Mouse (Mus musculus): ENCODE measurements around the gene Krt4. TPM values are rescaled to one million over a fixed set of nuclear protein-coding genes. Genes with fewer than 3 reads are reported as not detected.

The Krt4 gene
- polyA plus RNA-seq, 1 experiment from 2014 or later = not detected

GRCm38 (mm10) chr15:101874383-101874782 lies 50.2 kb downstream of the Krt4 start:
- Histone ChIP-seq H3K27me3 (replicated peaks) (no peaks in the 10 kb centered on the region), H3K9me3 (no peaks in the 10 kb centered on the region), H3K4me2 (replicated peaks) (no peak overlapping the region), H3K36me3 (no peaks in the 10 kb centered on the region), H3K4me1 (no peaks in the 10 kb centered on the region), H3K9ac (no peak overlapping the region), H3K4me3 (no peak overlapping the region), H3K27ac (no peak overlapping the region)
- ATAC-seq (ENCODE audit: low FRiP score, low read depth) = no peak
- 94% methylated on average over 1 of the region's 1 CpGs for WGBS

DNA sequence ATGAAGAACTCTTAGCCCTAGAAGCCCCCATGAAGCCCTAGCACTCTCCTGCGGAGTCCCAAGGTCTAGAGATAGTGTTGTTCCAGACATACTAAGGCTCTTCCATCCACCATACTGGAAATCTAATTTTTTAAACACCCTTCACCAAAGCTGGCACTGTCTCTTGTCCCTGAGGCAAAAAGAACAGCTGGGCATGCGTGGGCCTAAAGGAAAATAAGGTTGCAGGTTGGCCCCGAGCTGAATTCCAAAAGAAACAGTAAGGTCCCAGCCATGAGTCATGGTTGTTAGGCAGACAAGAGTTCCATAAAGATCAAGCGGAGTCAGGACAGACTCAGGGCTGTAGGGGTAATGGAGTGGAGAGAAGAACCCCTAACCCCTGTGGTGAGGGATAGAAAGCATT lies 51.3 kb downstream of the Krt4 start:
- Histone ChIP-seq H3K36me3 (no peaks in the 10 kb centered on the region), H3K4me2 (replicated peaks) (no peak overlapping the region), H3K4me1 (no peaks in the 10 kb centered on the region), H3K9ac (no peak overlapping the region), H3K9me3 (no peaks in the 10 kb centered on the region), H3K4me3 (no peak overlapping the region), H3K27me3 (replicated peaks) (no peaks in the 10 kb centered on the region), H3K27ac (no peak overlapping the region)
- WGBS = 36% methylated on average over 4 of the region's 4 CpGs
- ATAC-seq (ENCODE audit: low FRiP score, low read depth) = no peak

DNA sequence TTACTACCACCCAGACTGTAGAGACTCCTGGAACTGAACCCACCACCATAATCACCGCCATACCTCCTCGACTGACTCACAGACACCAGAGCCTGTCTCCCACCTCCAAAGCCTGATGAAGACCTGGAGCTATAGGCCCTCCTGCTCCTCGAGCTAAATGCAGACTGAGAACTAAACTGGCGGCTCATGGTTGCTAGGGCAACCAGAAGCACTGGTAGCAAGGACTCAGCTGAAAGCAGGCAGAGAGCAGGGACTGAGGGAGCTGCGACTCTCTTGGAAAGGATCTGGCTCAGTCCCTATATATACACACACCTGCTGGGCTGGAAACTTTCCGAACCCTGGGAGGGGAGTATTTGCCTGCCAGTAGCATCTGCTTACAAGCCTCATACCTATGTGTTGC lies 55.1 kb downstream of the Krt4 start, which contains the start of gene Krt77:
Gene Krt77 (minus strand): TSS at position 275 of the 400 bp plus-strand sequence.
- Histone ChIP-seq H3K36me3 (no peaks in the 10 kb centered on the region), H3K27ac (no peak within 1 kb of the TSS), H3K9me3 (no peaks in the 10 kb centered on the region), H3K4me1 (no peaks in the 10 kb centered on the region), H3K4me3 (no peak within 1 kb of the TSS), H3K9ac (no peak within 1 kb of the TSS), H3K27me3 (replicated peaks) (no peaks in the 10 kb centered on the region), H3K4me2 (replicated peaks) (no peak within 1 kb of the TSS)
- WGBS = 35% methylated on average over 6 of the region's 6 CpGs
- ATAC-seq (ENCODE audit: low FRiP score, low read depth) = no peak

Small RNA genes within 50 kb of the gene (microRNA-seq; reads per million reads assigned to microRNA genes)
- gene Gm44356 = not detected

Other genes with a start within 250 kb of the Krt4 start
- gene Krt6b, start 244.4 kb downstream of the Krt4 start, polyA plus RNA-seq (2016; fragmentation: Nextera tagmentation; extraction: Ambion mirVana) = not detected in 2 replicates
- 0.08 TPM in 1 of 2 replicates, not detected in the other for gene Krt6a, start 230.4 kb downstream of the Krt4 start, polyA plus RNA-seq (2016; fragmentation: Nextera tagmentation; extraction: Ambion mirVana)
- 12.9 and 13.7 TPM in 2 replicates for gene Krt5, start 211.8 kb downstream of the Krt4 start, polyA plus RNA-seq (2016; fragmentation: Nextera tagmentation; extraction: Ambion mirVana)
- not detected in 2 replicates for gene Krt71, start 181.6 kb downstream of the Krt4 start, polyA plus RNA-seq (2016; fragmentation: Nextera tagmentation; extraction: Ambion mirVana)
- gene Krt72, start 138.3 kb downstream of the Krt4 start, polyA plus RNA-seq (2016; fragmentation: Nextera tagmentation; extraction: Ambion mirVana) = not detected in 2 replicates
- 0.27 and 0.34 TPM in 2 replicates for gene Krt73, start 122.4 kb downstream of the Krt4 start, polyA plus RNA-seq (2016; fragmentation: Nextera tagmentation; extraction: Ambion mirVana)
- not detected in 2 replicates for gene Krt2, start 106.6 kb downstream of the Krt4 start, polyA plus RNA-seq (2016; fragmentation: Nextera tagmentation; extraction: Ambion mirVana)
- gene Krt1, start 73.9 kb downstream of the Krt4 start, polyA plus RNA-seq (2016; fragmentation: Nextera tagmentation; extraction: Ambion mirVana) = 1.6 and 2.5 TPM in 2 replicates
- gene Krt77, start 55.0 kb downstream of the Krt4 start, polyA plus RNA-seq (2016; fragmentation: Nextera tagmentation; extraction: Ambion mirVana) = not detected in 2 replicates
- gene Krt76, start 31.8 kb downstream of the Krt4 start, polyA plus RNA-seq (2016; fragmentation: Nextera tagmentation; extraction: Ambion mirVana) = not detected in 2 replicates
- 0.18 TPM in 1 of 2 replicates, not detected in the other for gene Krt79, start 15.6 kb upstream of the Krt4 start, polyA plus RNA-seq (2016; fragmentation: Nextera tagmentation; extraction: Ambion mirVana)
- 0.05 TPM in 1 of 2 replicates, not detected in the other for gene Krt78, start 29.6 kb upstream of the Krt4 start, polyA plus RNA-seq (2016; fragmentation: Nextera tagmentation; extraction: Ambion mirVana)
- gene Krt8, start 79.7 kb upstream of the Krt4 start, polyA plus RNA-seq (2016; fragmentation: Nextera tagmentation; extraction: Ambion mirVana) = 5.4 and 6.8 TPM in 2 replicates
- gene Krt18, start 103.4 kb upstream of the Krt4 start, polyA plus RNA-seq (2016; fragmentation: Nextera tagmentation; extraction: Ambion mirVana) = 4.1 and 4.2 TPM in 2 replicates
- 89.2 and 92.3 TPM in 2 replicates for gene Eif4b, start 149.0 kb upstream of the Krt4 start, polyA plus RNA-seq (2016; fragmentation: Nextera tagmentation; extraction: Ambion mirVana)
- 13.0 and 13.5 TPM in 2 replicates for gene Tns2, start 175.7 kb upstream of the Krt4 start, polyA plus RNA-seq (2016; fragmentation: Nextera tagmentation; extraction: Ambion mirVana)
- 29.6 and 33.3 TPM in 2 replicates for gene Spryd3, start 211.5 kb upstream of the Krt4 start, polyA plus RNA-seq (2016; fragmentation: Nextera tagmentation; extraction: Ambion mirVana)
- gene Igfbp6, start 219.6 kb upstream of the Krt4 start, polyA plus RNA-seq (2016; fragmentation: Nextera tagmentation; extraction: Ambion mirVana) = 0.60 and 0.63 TPM in 2 replicates
- 0.11 TPM in 1 of 2 replicates, not detected in the other for gene Soat2, start 225.8 kb upstream of the Krt4 start, polyA plus RNA-seq (2016; fragmentation: Nextera tagmentation; extraction: Ambion mirVana)